Mouse (Mus musculus) MEL (cell line): ENCODE data around the gene Nfe2l2. TPM values are rescaled to one million over a fixed set of nuclear protein-coding genes. Genes with fewer than 3 reads are reported as not detected.

Experiments used
- DNase-seq: peaks from one replicate; pipeline ENCODE4 v3.0.0; 2011; ENCODE audit warnings: low read depth, low spot score
- H3K27ac ChIP-seq: 2 replicates; pipeline ENCODE4 v1.5.1; 2012; ENCODE audit warnings: low read depth, mild to moderate bottlenecking, control low read depth, low read length, moderate library complexity; ENCODE audit not compliant: control insufficient read depth
- H3K27me3 ChIP-seq, 2 experiments: fragments of 150-350 bp in 1 of 2; sonication (generic) in 1 of 2; 2 replicates each; pipeline ENCODE4 v1.6.1; 2012; ENCODE audit warnings: low read length in 2 of 2, mild to moderate bottlenecking in 2 of 2, improper control_type of control experiment in 1 of 2, moderate library complexity in 1 of 2; ENCODE audit not compliant: insufficient read depth in 2 of 2, control insufficient read depth in 1 of 2
- H3K36me3 ChIP-seq, 2 experiments: 2 replicates each; pipeline ENCODE4 v1.6.1; 2012 to 2014; ENCODE audit warnings: low read length in 2 of 2, improper control_type of control experiment in 1 of 2, inconsistent platforms in 1 of 2, mild to moderate bottlenecking in 1 of 2; ENCODE audit not compliant: insufficient read depth in 2 of 2, control insufficient read depth in 1 of 2
- H3K4me1 ChIP-seq, 2 experiments: fragments of 150-350 bp in 1 of 2; sonication (generic) in 1 of 2; 2 replicates each; pipeline ENCODE4 v1.6.1; 2012; ENCODE audit warnings: low read length in 2 of 2, improper control_type of control experiment in 1 of 2, mild to moderate bottlenecking in 1 of 2; ENCODE audit not compliant: insufficient read depth in 2 of 2, control insufficient read depth in 1 of 2
- H3K4me3 ChIP-seq, 2 experiments: fragments of 150-350 bp in 1 of 2; sonication (generic) in 1 of 2; 2 replicates each; pipeline ENCODE4 v1.5.1; 2012; ENCODE audit warnings: low read depth in 2 of 2, low read length in 2 of 2, mild to moderate bottlenecking in 2 of 2, moderate library complexity in 2 of 2, control low read depth in 1 of 2, improper control_type of control experiment in 1 of 2; ENCODE audit not compliant: control insufficient read depth in 1 of 2, insufficient read depth in 1 of 2
- H3K79me2 ChIP-seq: 2 replicates; pipeline ENCODE4 v1.6.1; 2012; ENCODE audit warnings: mild to moderate bottlenecking, low read length, moderate library complexity; ENCODE audit not compliant: control insufficient read depth, poor library complexity, insufficient read depth
- H3K9ac ChIP-seq: 2 replicates; pipeline ENCODE4 v1.6.1; 2012; ENCODE audit warnings: low read depth, mild to moderate bottlenecking, control low read depth, low read length, moderate library complexity; ENCODE audit not compliant: control insufficient read depth, poor library complexity, severe bottlenecking
- H3K9me3 ChIP-seq: fragments of 150-350 bp; sonication (generic); replicated peaks from 2 replicates; pipeline ENCODE4 v1.6.1; 2012; ENCODE audit warnings: mild to moderate bottlenecking, low read length, improper control_type of control experiment, moderate library complexity; ENCODE audit not compliant: insufficient read depth
- CHD1 ChIP-seq: IDR thresholded peaks from 2 replicates; pipeline ENCODE4 v1.6.1; 2012; ENCODE audit warnings: low read depth, mild to moderate bottlenecking, inconsistent platforms, low read length, improper control_type of control experiment
- CHD2 ChIP-seq: IDR thresholded peaks from 2 replicates; pipeline ENCODE4 v1.6.1; 2011; ENCODE audit warnings: low read length, improper control_type of control experiment
- EP300 ChIP-seq, 2 experiments: IDR thresholded peaks; 2 replicates each; pipeline ENCODE4 v1.6.1; 2011; ENCODE audit warnings: improper control_type of control experiment in 2 of 2, low read length in 2 of 2, low read depth in 1 of 2, mild to moderate bottlenecking in 1 of 2
- ETS1 ChIP-seq: IDR thresholded peaks from 2 replicates; pipeline ENCODE4 v1.6.1; 2012; ENCODE audit warnings: low read depth, mild to moderate bottlenecking, inconsistent platforms, low read length, improper control_type of control experiment, moderate library complexity
- GATA1 ChIP-seq: IDR thresholded peaks from 2 replicates; pipeline ENCODE4 v1.6.1; 2011; ENCODE audit warnings: low read depth, low read length, improper control_type of control experiment
- KAT2A ChIP-seq: conservative IDR thresholded peaks from 2 replicates; pipeline ENCODE4 v1.6.1; 2012; ENCODE audit warnings: low read depth, low read length, improper control_type of control experiment, inconsistent platforms
- MAFK ChIP-seq: IDR thresholded peaks from 2 replicates; pipeline ENCODE4 v1.6.1; 2011; ENCODE audit warnings: low read depth, mild to moderate bottlenecking, low read length, improper control_type of control experiment, borderline replicate concordance
- MAZ ChIP-seq: IDR thresholded peaks from 2 replicates; pipeline ENCODE4 v1.6.1; 2012; ENCODE audit warnings: low read depth, mild to moderate bottlenecking, inconsistent platforms, low read length, improper control_type of control experiment
- MEF2A ChIP-seq: IDR thresholded peaks from 2 replicates; pipeline ENCODE4 v1.6.1; 2014; ENCODE audit warnings: low read depth, mild to moderate bottlenecking, inconsistent platforms, low read length, improper control_type of control experiment; ENCODE audit not compliant: poor library complexity, insufficient replicate concordance, severe bottlenecking; ENCODE audit errors: extremely low read depth
- MXI1 ChIP-seq: IDR thresholded peaks from 2 replicates; pipeline ENCODE4 v1.6.1; 2011; ENCODE audit warnings: mild to moderate bottlenecking, low read depth, low read length, improper control_type of control experiment
- MYB ChIP-seq: IDR thresholded peaks from 2 replicates; pipeline ENCODE4 v1.6.1; 2011; ENCODE audit warnings: mild to moderate bottlenecking, low read depth, low read length, improper control_type of control experiment
- NELFE ChIP-seq: IDR thresholded peaks from 2 replicates; pipeline ENCODE4 v1.6.1; 2011; ENCODE audit warnings: low read depth, low read length, improper control_type of control experiment
- POLR2AphosphoS5 ChIP-seq: IDR thresholded peaks from 2 replicates; pipeline ENCODE4 v1.6.1; 2012; ENCODE audit warnings: low read depth, borderline replicate concordance, mild to moderate bottlenecking, inconsistent platforms, low read length, moderate library complexity, mixed read lengths
- RCOR1 ChIP-seq: IDR thresholded peaks from 2 replicates; pipeline ENCODE4 v1.6.1; 2012; ENCODE audit warnings: low read depth, mild to moderate bottlenecking, inconsistent platforms, low read length, improper control_type of control experiment
- SIN3A ChIP-seq: IDR thresholded peaks from 2 replicates; pipeline ENCODE4 v1.6.1; 2012; ENCODE audit warnings: low read length, improper control_type of control experiment, inconsistent platforms
- SMC3 ChIP-seq: IDR thresholded peaks from 2 replicates; pipeline ENCODE4 v1.6.1; 2011; ENCODE audit warnings: low read depth, low read length, improper control_type of control experiment
- TAL1 ChIP-seq: IDR thresholded peaks from 2 replicates; pipeline ENCODE4 v1.6.1; 2012; ENCODE audit warnings: mild to moderate bottlenecking, inconsistent platforms, low read length, moderate library complexity, mixed read lengths
- TCF12 ChIP-seq: IDR thresholded peaks from 2 replicates; pipeline ENCODE4 v1.6.1; 2014; ENCODE audit warnings: low read depth, mild to moderate bottlenecking, inconsistent platforms, low read length, improper control_type of control experiment, moderate library complexity
- UBTF ChIP-seq: IDR thresholded peaks from 2 replicates; pipeline ENCODE4 v1.6.1; 2012; ENCODE audit warnings: low read depth, mild to moderate bottlenecking, inconsistent platforms, low read length, improper control_type of control experiment, moderate library complexity, borderline replicate concordance; ENCODE audit not compliant: insufficient read depth
- USF2 ChIP-seq, 2 experiments: IDR thresholded peaks; 2 replicates each; pipeline ENCODE4 v1.6.1; 2011 to 2012; ENCODE audit warnings: improper control_type of control experiment in 2 of 2, low read length in 2 of 2, borderline replicate concordance in 1 of 2, inconsistent platforms in 1 of 2, low read depth in 1 of 2, mild to moderate bottlenecking in 1 of 2; ENCODE audit not compliant: insufficient read depth in 1 of 2
- ZC3H11A ChIP-seq: IDR thresholded peaks from 2 replicates; pipeline ENCODE4 v1.6.1; 2012; ENCODE audit warnings: low read depth, mild to moderate bottlenecking, inconsistent platforms, low read length, improper control_type of control experiment
- ZKSCAN1 ChIP-seq: IDR thresholded peaks from 2 replicates; pipeline ENCODE4 v1.6.1; 2012; ENCODE audit warnings: low read depth, mild to moderate bottlenecking, inconsistent platforms, low read length, improper control_type of control experiment, moderate library complexity
- ZNF384 ChIP-seq: IDR thresholded peaks from 2 replicates; pipeline ENCODE4 v1.6.1; 2012; ENCODE audit warnings: low read depth, mild to moderate bottlenecking, inconsistent platforms, low read length, improper control_type of control experiment
- polyA plus RNA-seq, 2 experiments: library from polyadenylated mRNA; stranded (reverse) in 1 of 2; unstranded in 1 of 2; fragments of >175 nt in 1 of 2; fragments of >200 nt in 1 of 2; gene quantifications; 2 replicates each; pipeline versions ENCODE4 v1.2.1 to v1.2.4; 2012; ENCODE audit warnings: low replicate concordance in 2 of 2, low read depth in 1 of 2; ENCODE audit not compliant: insufficient read length in 2 of 2, insufficient read depth in 1 of 2, missing spikeins in 1 of 2
- total RNA-seq: library from RNA; depleted of rRNA; stranded (reverse); fragments of 300-350 nt; gene quantifications from 2 replicates; pipeline ENCODE4 v1.2.3, GENCODE M21; 2012

Gene Nfe2l2
- total and polyA plus RNA-seq, 3 experiments: 42.1 to 59.1 TPM; not detected in 1

DNA sequence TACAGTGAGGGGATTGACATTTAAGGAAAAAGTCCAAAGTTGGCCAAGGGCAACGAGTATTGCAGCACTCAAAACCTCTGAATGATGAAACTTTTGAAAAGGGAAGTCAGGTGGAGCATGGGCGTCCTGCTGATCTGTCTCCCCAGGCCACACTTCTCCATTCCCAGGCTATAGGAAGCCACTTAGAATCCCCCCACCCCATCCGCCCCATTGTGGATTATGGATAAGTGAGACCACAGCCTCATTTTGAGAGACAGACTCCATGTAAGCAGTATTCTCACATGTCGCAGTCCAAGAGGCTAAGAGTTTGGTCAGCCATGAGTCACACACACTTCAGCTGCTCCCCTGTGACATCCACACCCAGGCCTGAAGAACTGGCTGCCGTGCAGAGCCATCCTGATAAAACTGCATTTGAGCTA is 26.8 kb upstream of the Nfe2l2 start:
- H3K36me3 ChIP-seq: no peaks in the 10 kb centered on the region
- peak; percentile 26 for DNase-seq
- no peak for TF ChIP-seq SIN3A
- TF ChIP-seq MYB: no peak
- TF ChIP-seq MAFK: no peak
- TF ChIP-seq TAL1: no peak
- TF ChIP-seq EP300 (IDR thresholded peaks at IDR 0.05; ENCODE audit: low read depth in 1 of 2, low read length in 2 of 2): no peak
- TF ChIP-seq MEF2A: no peak
- TF ChIP-seq ZKSCAN1: no peak
- TF ChIP-seq CHD2: no peak
- no peak for TF ChIP-seq MXI1
- TF ChIP-seq UBTF: no peak
- no peak for TF ChIP-seq ZC3H11A
- no peak for TF ChIP-seq TCF12
- TF ChIP-seq NELFE: no peak
- no peak for TF ChIP-seq GATA1
- TF ChIP-seq ETS1: no peak
- TF ChIP-seq, all 39 proteins: peak for 0
- H3K79me2 ChIP-seq: no peaks in the 10 kb centered on the region
- no peak overlapping the region for H3K27ac ChIP-seq
- peaks cover 0 to 3% of the 10 kb centered on the region in 2 experiments; a peak in 1 of 4 replicates for H3K4me1 ChIP-seq
- no peak overlapping the region for H3K9ac ChIP-seq
- no peak overlapping the region for H3K4me3 ChIP-seq
- no peaks in the 10 kb centered on the region; a peak in 1 of 4 replicates for H3K27me3 ChIP-seq
- H3K9me3 ChIP-seq: no peaks in the 10 kb centered on the region

GRCm38 (mm10) chr2:75730052-75730451 is 25.6 kb upstream of the Nfe2l2 start:
- Histone ChIP-seq H3K9me3 (no peaks in the 10 kb centered on the region), H3K36me3 (no peaks in the 10 kb centered on the region; a peak in 1 of 4 replicates), H3K9ac (no peak overlapping the region), H3K27ac (no peak overlapping the region), H3K4me1 (peaks cover under 1 to 4% of the 10 kb centered on the region in 2 experiments; a peak in 2 of 4 replicates), H3K79me2 (no peaks in the 10 kb centered on the region), H3K27me3 (no peaks in the 10 kb centered on the region; a peak in 2 of 4 replicates), H3K4me3 (no peak overlapping the region)
- no peak for DNase-seq
- TF ChIP-seq MAZ (no peak), RCOR1 (no peak), USF2 (IDR thresholded peaks at IDR 0.05; ENCODE audit: borderline replicate concordance in 1 of 2, insufficient read depth in 1 of 2, low read depth in 1 of 2, low read length in 2 of 2) (no peak), KAT2A (no peak), CHD1 (no peak), MEF2A (no peak), SIN3A (no peak), ZNF384 (no peak), EP300 (IDR thresholded peaks at IDR 0.05; ENCODE audit: low read depth in 1 of 2, low read length in 2 of 2) (no peak), SMC3 (no peak), POLR2AphosphoS5 (no peak)
